Mouse (Mus musculus): ENCODE measurements around the gene Shroom2.

- TF ChIP-seq CTCF (conservative IDR thresholded peaks at IDR 0.05 in 1 of 2, IDR thresholded peaks at IDR 0.05 in 1 of 2; ENCODE audit: low read depth in 2 of 2, low read length in 2 of 2): no peak
- TF ChIP-seq CHD1 (IDR thresholded peaks at IDR 0.05; ENCODE audit: low read depth, low read length): no peak
- TF ChIP-seq MAX (IDR thresholded peaks at IDR 0.05; ENCODE audit: low read length): no peak
- TF ChIP-seq HCFC1 (IDR thresholded peaks at IDR 0.05; ENCODE audit: low read depth, low read length): no peak
- TF ChIP-seq E2F4 (IDR thresholded peaks at IDR 0.05; ENCODE audit: insufficient replicate concordance, low read depth, low read length): no peak
- TF ChIP-seq GABPA (IDR thresholded peaks at IDR 0.05; ENCODE audit: insufficient replicate concordance, low read depth, low read length): no peak
- no peak for TF ChIP-seq POLR2A (IDR thresholded peaks at IDR 0.05; ENCODE audit: low read depth, low read length)
Observed at GRCm38 (mm10) chrX:152621407-152621806, 147.9 kb downstream of the Shroom2 start.

Measured in CH12.LX (cell line).